Mouse (Mus musculus): ENCODE results near the gene Efnb3. TPM values are rescaled to one million over a fixed set of nuclear protein-coding genes. Genes with fewer than 3 reads are reported as not detected.
A peak's percentile ranks its signal among the peaks of the same experiment; 100 is the strongest.

Efnb3 gene
- total and polyA plus RNA-seq, 3 experiments, result 0.56 to 2.8 (median 1.1) TPM

DNA sequence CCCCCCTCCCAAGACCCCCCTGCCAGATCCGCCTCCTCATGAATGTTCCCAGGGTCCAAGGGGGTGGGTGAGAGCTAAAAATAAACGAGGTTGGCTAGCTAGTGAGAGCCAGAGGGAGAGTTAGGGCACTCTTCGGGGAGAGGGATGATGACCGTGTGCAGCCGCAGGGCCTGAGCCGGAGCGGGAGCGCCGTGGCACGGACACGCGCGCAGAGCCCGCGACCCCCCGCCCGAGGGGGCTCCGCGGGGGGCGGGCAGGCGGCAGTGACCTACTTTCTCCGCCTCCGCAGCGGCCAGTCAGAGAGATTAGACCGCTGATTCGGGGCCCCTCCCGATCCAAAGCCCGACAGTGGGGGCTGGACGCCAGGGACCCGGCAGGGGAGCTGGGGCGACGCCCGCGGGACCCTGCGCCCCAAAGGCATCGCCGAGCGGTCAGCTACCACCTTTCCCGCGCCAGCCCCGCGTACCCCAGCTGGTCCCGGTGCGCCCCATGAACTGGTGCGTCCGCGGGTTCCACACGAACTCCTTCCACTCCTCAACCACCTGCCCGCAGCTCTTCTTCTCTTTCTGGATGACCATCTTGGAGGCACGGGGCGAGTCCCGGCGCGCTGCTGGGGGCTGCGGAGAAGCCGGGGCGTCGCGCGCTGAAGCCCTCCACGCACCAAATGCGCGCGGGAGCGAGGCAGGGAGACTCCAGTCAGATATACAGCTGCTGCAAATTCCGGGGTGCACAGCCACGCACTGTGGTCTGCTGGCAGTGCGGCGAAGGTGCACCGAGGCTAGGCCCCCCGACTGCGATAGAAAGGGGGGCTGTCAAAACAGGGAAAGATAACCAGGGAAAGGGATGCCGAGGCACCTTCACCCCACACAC, 45.0 kb upstream of the Efnb3 start:
- peak overlapping the region; percentile 49; the same call in 1 of the 2 replicates for H3K9ac ChIP-seq (ENCODE audit: insufficient read depth, low read depth)
- H3K36me3 ChIP-seq (replicated peaks in 1 of 2; ENCODE audit: control insufficient read depth in 1 of 2, insufficient read depth in 1 of 2, low read length in 1 of 2), result no peaks in the 10 kb centered on the region
- no peaks in the 10 kb centered on the region for H3K9me3 ChIP-seq (replicated peaks; ENCODE audit: low read length)
- no peaks in the 10 kb centered on the region for H3K79me2 ChIP-seq (replicated peaks; ENCODE audit: control insufficient read depth, extremely low read depth, insufficient read depth, poor library complexity, severe bottlenecking)
- peaks cover 9 to 14% of the 10 kb centered on the region in 2 experiments for H3K4me1 ChIP-seq (ENCODE audit: control insufficient read depth in 1 of 2, insufficient read depth in 2 of 2)
- peak overlapping the region in 1 of 3 experiments; percentile 51 for H3K4me3 ChIP-seq (replicated peaks in 1 of 3; ENCODE audit: low read depth in 2 of 3, low read length in 2 of 3, poor library complexity in 1 of 3)
- peaks cover 81% of the 10 kb centered on the region for H3K27me3 ChIP-seq (replicated peaks)
- dilution Hi-C loops (cut with MboI; ENCODE audit: extremely low pct_ligation_motif_present, extremely low pct_unique_long_range_greater_than_20kb, low sequenced_read_pairs), result no loop called here
- no peak overlapping the region for H3K27ac ChIP-seq (ENCODE audit: insufficient read depth, low read depth)
- TF ChIP-seq SMC3 (IDR thresholded peaks at IDR 0.05; ENCODE audit: low read depth, low read length) (no peak), E2F4 (IDR thresholded peaks at IDR 0.05; ENCODE audit: insufficient replicate concordance, low read depth, low read length) (no peak), CHD2 (IDR thresholded peaks at IDR 0.05; ENCODE audit: low read length) (no peak), ELF1 (IDR thresholded peaks at IDR 0.05; ENCODE audit: low read depth, low read length) (no peak), CTCF (conservative IDR thresholded peaks at IDR 0.05 in 1 of 2, IDR thresholded peaks at IDR 0.05 in 1 of 2; ENCODE audit: low read depth in 2 of 2, low read length in 2 of 2) (no peak), ZKSCAN1 (IDR thresholded peaks at IDR 0.05; ENCODE audit: borderline replicate concordance, low read depth, low read length) (no peak), TCF12 (IDR thresholded peaks at IDR 0.05; ENCODE audit: low read depth, low read length) (no peak), MAFK (IDR thresholded peaks at IDR 0.05; ENCODE audit: insufficient replicate concordance, low read length) (no peak), ZC3H11A (IDR thresholded peaks at IDR 0.05; ENCODE audit: low read depth, low read length) (no peak), KAT2A (IDR thresholded peaks at IDR 0.05; ENCODE audit: insufficient replicate concordance, low read length) (no peak), MEF2A (IDR thresholded peaks at IDR 0.05; ENCODE audit: borderline replicate concordance, low read depth, low read length) (no peak), TBP (conservative IDR thresholded peaks at IDR 0.05; ENCODE audit: low read depth, low read length) (no peak), ZNF384 (IDR thresholded peaks at IDR 0.05; ENCODE audit: low read depth, low read length) (no peak), MAZ (IDR thresholded peaks at IDR 0.05; ENCODE audit: low read depth, low read length) (no peak), MXI1 (IDR thresholded peaks at IDR 0.05; ENCODE audit: low read depth, low read length) (no peak)
- in situ Hi-C loops (cut with MboI; ENCODE audit: low pct_ligation_motif_present, low pct_unique_long_range_greater_than_20kb, low sequenced_read_pairs), result no loop called here
- peak overlapping the region; percentile 93 for H3K4me2 ChIP-seq (ENCODE audit: insufficient read depth, low read depth, poor library complexity, severe bottlenecking)
- DNase-seq (ENCODE audit: extremely low read depth), result no peak

DNA sequence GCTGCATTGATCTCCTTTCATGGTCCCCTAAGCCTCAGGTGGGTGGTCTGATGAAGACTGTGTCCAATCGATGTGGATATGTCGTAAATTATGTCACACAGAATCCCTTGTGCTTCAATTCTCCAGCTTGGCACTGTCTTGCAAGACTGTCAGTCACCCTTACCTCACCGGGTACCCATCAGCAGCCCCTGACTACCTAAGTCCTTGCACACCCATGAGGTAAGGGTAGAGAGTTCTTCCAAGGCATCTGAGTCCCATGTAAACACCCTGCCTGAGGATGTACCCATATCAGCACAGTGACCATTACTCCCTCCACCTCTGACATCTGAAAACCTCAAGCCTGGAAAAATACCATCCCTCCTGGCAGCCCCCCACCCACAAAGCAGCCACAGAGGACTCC, 44.3 kb upstream of the Efnb3 start:
- Histone ChIP-seq H3K9ac (ENCODE audit: insufficient read depth, low read depth) (no peak overlapping the region), H3K27ac (ENCODE audit: insufficient read depth, low read depth) (no peak overlapping the region), H3K4me1 (ENCODE audit: control insufficient read depth in 1 of 2, insufficient read depth in 2 of 2) (peaks cover 9 to 14% of the 10 kb centered on the region in 2 experiments), H3K4me2 (ENCODE audit: insufficient read depth, low read depth, poor library complexity, severe bottlenecking) (no peak overlapping the region), H3K9me3 (replicated peaks; ENCODE audit: low read length) (no peaks in the 10 kb centered on the region), H3K4me3 (replicated peaks in 1 of 3; ENCODE audit: low read depth in 2 of 3, low read length in 2 of 3, poor library complexity in 1 of 3) (no peak overlapping the region), H3K27me3 (replicated peaks) (peaks cover 74% of the 10 kb centered on the region), H3K79me2 (replicated peaks; ENCODE audit: control insufficient read depth, extremely low read depth, insufficient read depth, poor library complexity, severe bottlenecking) (no peaks in the 10 kb centered on the region), H3K36me3 (replicated peaks in 1 of 2; ENCODE audit: control insufficient read depth in 1 of 2, insufficient read depth in 1 of 2, low read length in 1 of 2) (no peaks in the 10 kb centered on the region)
- in situ Hi-C loops (cut with MboI; ENCODE audit: low pct_ligation_motif_present, low pct_unique_long_range_greater_than_20kb, low sequenced_read_pairs) (no loop called here), dilution Hi-C loops (cut with MboI; ENCODE audit: extremely low pct_ligation_motif_present, extremely low pct_unique_long_range_greater_than_20kb, low sequenced_read_pairs) (no loop called here)
- no peak for TF ChIP-seq MAZ (IDR thresholded peaks at IDR 0.05; ENCODE audit: low read depth, low read length)
- no peak for TF ChIP-seq ZC3H11A (IDR thresholded peaks at IDR 0.05; ENCODE audit: low read depth, low read length)
- no peak for TF ChIP-seq HCFC1 (IDR thresholded peaks at IDR 0.05; ENCODE audit: low read depth, low read length)
- TF ChIP-seq ELF1 (IDR thresholded peaks at IDR 0.05; ENCODE audit: low read depth, low read length), result no peak
- no peak for TF ChIP-seq POLR2A (IDR thresholded peaks at IDR 0.05; ENCODE audit: low read depth, low read length)
- no peak for TF ChIP-seq MAX (IDR thresholded peaks at IDR 0.05; ENCODE audit: low read length)
- no peak for TF ChIP-seq JUND (conservative IDR thresholded peaks at IDR 0.05; ENCODE audit: low read depth, low read length)
- TF ChIP-seq POLR2AphosphoS2 (IDR thresholded peaks at IDR 0.05; ENCODE audit: low read depth, low read length), result no peak
- no peak for TF ChIP-seq NELFE (IDR thresholded peaks at IDR 0.05; ENCODE audit: low read depth, low read length)
- no peak for TF ChIP-seq GABPA (IDR thresholded peaks at IDR 0.05; ENCODE audit: insufficient replicate concordance, low read depth, low read length)
- TF ChIP-seq TBP (conservative IDR thresholded peaks at IDR 0.05; ENCODE audit: low read depth, low read length), result no peak
- no peak for TF ChIP-seq UBTF (IDR thresholded peaks at IDR 0.05; ENCODE audit: low read depth, low read length)
- TF ChIP-seq MYC (IDR thresholded peaks at IDR 0.05; ENCODE audit: low read depth, low read length), result no peak
- no peak for TF ChIP-seq RAD21 (IDR thresholded peaks at IDR 0.05; ENCODE audit: low read depth, low read length)
- TF ChIP-seq CHD1 (IDR thresholded peaks at IDR 0.05; ENCODE audit: low read depth, low read length), result no peak
- no peak for TF ChIP-seq ZKSCAN1 (IDR thresholded peaks at IDR 0.05; ENCODE audit: borderline replicate concordance, low read depth, low read length)
- no peak for TF ChIP-seq SIN3A (IDR thresholded peaks at IDR 0.05; ENCODE audit: low read length)
- no peak for DNase-seq (ENCODE audit: extremely low read depth)
